Mouse (Mus musculus) stomach, embryonic 15.5 days (tissue): Measurements from ENCODE around the gene Pigv. TPM values are rescaled to one million over a fixed set of nuclear protein-coding genes. Genes with fewer than 3 reads are reported as not detected.

ENCODE experiments used
- microRNA-seq: library from miRNA; unstranded; fragments of <30 nt; microRNA quantifications from one replicate; pipeline ENCODE4, GENCODE M21; 2016
- polyA plus RNA-seq: library from polyadenylated mRNA; unstranded; fragments of >200 nt; fragmentation: Nextera tagmentation; extraction: Ambion mirVana; gene quantifications from 2 replicates; pipeline ENCODE4 v1.2.1, GENCODE M21; 2015

Pigv gene
- polyA plus RNA-seq, 1 experiment from 2014 or later: 14.7 TPM

Small RNA genes lying within 50 kb of the gene (microRNA-seq; reads per million reads assigned to microRNA genes)
- gene Mir7227: not detected

Other genes starting within 250 kb of the Pigv start
- gene Tent5b, start 192.5 kb downstream of the Pigv start, polyA plus RNA-seq: 2.4 and 4.1 TPM in 2 replicates
- gene Trnp1, start 174.1 kb downstream of the Pigv start, polyA plus RNA-seq: 2.8 and 3.1 TPM in 2 replicates
- 31.5 and 38.6 TPM in 2 replicates for gene Kdf1, start 153.7 kb downstream of the Pigv start, polyA plus RNA-seq
- 291 and 292 TPM in 2 replicates for gene Nudc, start 126.7 kb downstream of the Pigv start, polyA plus RNA-seq
- gene Nr0b2, start 119.3 kb downstream of the Pigv start, polyA plus RNA-seq: 10.4 and 11.2 TPM in 2 replicates
- gene Gpatch3, start 97.9 kb downstream of the Pigv start, polyA plus RNA-seq: 6.2 and 6.5 TPM in 2 replicates
- 16.4 and 17.7 TPM in 2 replicates for gene Gpn2, start 88.3 kb downstream of the Pigv start, polyA plus RNA-seq
- gene Sfn, start 70.5 kb downstream of the Pigv start, polyA plus RNA-seq: 138 and 228 TPM in 2 replicates
- gene Zdhhc18, start 22.5 kb downstream of the Pigv start, polyA plus RNA-seq: 5.4 and 5.8 TPM in 2 replicates
- gene Arid1a, start 84.1 kb upstream of the Pigv start, polyA plus RNA-seq: 27.0 and 29.2 TPM in 2 replicates
- gene Rps6ka1, start 215.2 kb upstream of the Pigv start, polyA plus RNA-seq: 73.4 and 76.4 TPM in 2 replicates